Mouse (Mus musculus): Measurements from ENCODE around the gene Zfp560.
"Not testable (repeated sequence)": the region's sequence is repeated elsewhere in the genome, so short reads cannot be mapped to it uniquely, and the experiment has no call there.

Gene Zfp560

GRCm38 (mm10) chr9:20384532-20385342 lies at the start of gene Zfp560:
TSS of gene Zfp560 (minus strand) at chr9:20385177.
- peak; percentile 78 to 92 for DNase-seq

GRCm38 (mm10) chr9:20430004-20430403 lies 45.0 kb upstream of the Zfp560 start:
- DNase-seq = no peak

- DNase-seq = no peak
Measured at GRCm38 (mm10) chr9:20411460-20411859, 26.5 kb upstream of the Zfp560 start.

GRCm38 (mm10) chr9:20409319-20409718 lies 24.3 kb upstream of the Zfp560 start:
- no peak for DNase-seq

- no peak for DNase-seq
Measured at GRCm38 (mm10) chr9:20385343-20385703, 346 bp upstream of the Zfp560 start.

GRCm38 (mm10) chr9:20383659-20384058 lies 1.3 kb downstream of the Zfp560 start:
- DNase-seq = no peak

GRCm38 (mm10) chr9:20374712-20375111 lies 10.3 kb downstream of the Zfp560 start:
- no peak for DNase-seq

GRCm38 (mm10) chr9:20367311-20367710 lies 17.7 kb downstream of the Zfp560 start:
- DNase-seq = no peak

- DNase-seq = no peak
Measured at GRCm38 (mm10) chr9:20348501-20348900, 36.5 kb downstream of the Zfp560 start.

GRCm38 (mm10) chr9:20335994-20336393 lies 49.0 kb downstream of the Zfp560 start, which contains the start of gene Olfr18:
TSS of gene Olfr18 (minus strand) at chr9:20336094.
- DNase-seq = no peak

- no peak for DNase-seq
Measured at GRCm38 (mm10) chr9:20298232-20298631, 86.7 kb downstream of the Zfp560 start, which contains the start of gene Olfr873. TSS of gene Olfr873 (plus strand) at chr9:20298532.

- not testable (repeated sequence) for DNase-seq
Measured at GRCm38 (mm10) chr9:20295562-20295961, 89.4 kb downstream of the Zfp560 start.
